In genomic region chr1:135765645-135766591, GRCm38 (mm10) we compare ENCODE assay signal across 8 mouse cellular contexts. TPM values are rescaled to one million over a fixed set of nuclear protein-coding genes. Genes with fewer than 3 reads are reported as not detected.
DNase-seq lines count a peak whose midpoint lies in the region; ATAC-seq and TF ChIP-seq lines count a peak whose summit lies in the region.

Gene Phlda3 (plus strand): TSS chr1:135766119.

- H3K4me1 ChIP-seq in hindbrain, embryonic 16.5 days (ENCODE audit: control insufficient read depth, insufficient read depth, low read depth, low read length) = peaks cover 22% of the 10 kb centered on the region
- peaks cover 88% of the 10 kb centered on the region for H3K4me1 ChIP-seq in megakaryocyte, embryonic 14.5 days

- intact Hi-C loops in left cerebral cortex, postnatal 10 days (cut with DNase I) = no loop called here

- no peaks in the 10 kb centered on the region for H3K9me3 ChIP-seq in hindbrain, embryonic 16.5 days (ENCODE audit: control insufficient read depth, low read length)
- H3K9me3 ChIP-seq in megakaryocyte, embryonic 14.5 days = no peaks in the 10 kb centered on the region

- no peak for TF ChIP-seq CTCF in Patski (IDR thresholded peaks at IDR 0.05)

- H3K27me3 ChIP-seq in Patski = no peaks in the 10 kb centered on the region
- H3K27me3 ChIP-seq in hindbrain, embryonic 16.5 days (replicated peaks; ENCODE audit: control insufficient read depth, insufficient read depth, low read length) = no peaks in the 10 kb centered on the region
- H3K27me3 ChIP-seq in megakaryocyte, embryonic 14.5 days (replicated peaks) = peaks cover 18% of the 10 kb centered on the region

- ATAC-seq in Patski = peak; percentile 66
- peak; percentile 90 for ATAC-seq in hindbrain, embryonic 16.5 days
- ATAC-seq in erythroid progenitor cell, adult 5-6 weeks (replicated peaks; ENCODE audit: low FRiP score, poor library complexity, severe bottlenecking) = no peak

- in situ Hi-C loops in Patski (cut with MboI; ENCODE audit: low pct_unique_long_range_greater_than_20kb) = no loop called here

- H3K4me2 ChIP-seq in hindbrain, embryonic 16.5 days (ENCODE audit: low read length) = peak within 1 kb of the TSS; percentile 97

- peak within 1 kb of the TSS; percentile 58 for H3K4me3 ChIP-seq in hindbrain, embryonic 16.5 days (ENCODE audit: low read length)
- H3K4me3 ChIP-seq in megakaryocyte, embryonic 14.5 days (replicated peaks) = peak within 1 kb of the TSS; percentile 97

- H3K9ac ChIP-seq in hindbrain, embryonic 16.5 days (ENCODE audit: low read depth, low read length) = peak within 1 kb of the TSS; percentile 77

- CTCF ChIA-PET in Patski (lab: Charles Lee) = interaction anchor here (2.3 to 19.3 kb wide), 2 partner anchors 11 to 15 kb away, joined by 10 to 218 read pairs; no protein-coding TSS in a partner anchor

- WGBS in hindbrain, embryonic 16.5 days = under 1% methylated on average over 71 of the region's 90 CpGs

- no peak for DNase-seq in Patski (ENCODE audit: low read depth, low spot score)
- peak; percentile 47 to 52 for DNase-seq in cerebellum, postnatal 14 days
- DNase-seq in gastrocnemius, adult 8-10 months (ENCODE audit: low spot score in 2 of 2) = peak; percentile 81 to 88
- DNase-seq in left cerebral cortex, postnatal 10 days (ENCODE audit: extremely low spot score in 1 of 2, low spot score in 2 of 2) = peak in 1 of 2 experiments; percentile 82
- DNase-seq in right cerebral cortex, postnatal 4 days = peak; percentile 68

- POLR2A ChIA-PET in Patski (lab: Charles Lee) = interaction anchor here (0.6 to 1.6 kb wide), 4 partner anchors 14 to 129 kb away, joined by 3 to 6 read pairs (median 5); partner anchors contain the start of gene Tnni1

- no peaks in the 10 kb centered on the region for H3K36me3 ChIP-seq in hindbrain, embryonic 16.5 days (ENCODE audit: control insufficient read depth, insufficient read depth, low read length)
- H3K36me3 ChIP-seq in megakaryocyte, embryonic 14.5 days (replicated peaks; ENCODE audit: low read length) = peaks cover 39% of the 10 kb centered on the region

- peak within 1 kb of the TSS; percentile 48 for H3K27ac ChIP-seq in hindbrain, embryonic 16.5 days (ENCODE audit: low read depth, low read length)

RNA-seq across cellular contexts. Expression of gene Phlda3, which starts in this region (rescaled TPM):
- polyA plus RNA-seq in Patski (2021) = 104 TPM
- total RNA-seq in gastrocnemius, adult 8-10 months (2022) = 100 to 1,000 TPM; 131 to 182 (median 168) TPM
- polyA plus RNA-seq in hindbrain, embryonic 16.5 days (2015; fragmentation: Nextera tagmentation; extraction: Ambion mirVana) = 43.1 and 49.5 TPM in 2 replicates
- 10 to 100 TPM; 11.5 to 11.6 TPM for total RNA-seq in left cerebral cortex, postnatal 10 days (2021)
- 104 and 232 TPM in 2 replicates for polyA plus RNA-seq in megakaryocyte, embryonic 14.5 days (2012; ENCODE audit: insufficient read depth, low replicate concordance)
- total RNA-seq in erythroid progenitor cell, adult 5-6 weeks (2015; ENCODE audit: low replicate concordance) = not detected in 2 replicates
- total RNA-seq in erythroid progenitor cell, adult 5-6 weeks (2017; ENCODE audit: low replicate concordance) = not detected in 2 replicates

Comparison
In these comparisons a context has a peak if more than half of its experiments do, and no peak if none do; other contexts are left out.
1. RNA of gene Phlda3 (total RNA-seq): 131 to 182 TPM in gastrocnemius, adult 8-10 months and 11.5 to 11.6 TPM in left cerebral cortex, postnatal 10 days; not detected in erythroid progenitor cell, adult 5-6 weeks; every median in the first group is over 10 times any median in the second.
2. RNA of gene Phlda3 (total RNA-seq): 131 to 182 TPM in gastrocnemius, adult 8-10 months; 11.5 to 11.6 TPM in left cerebral cortex, postnatal 10 days; every median in the first group is over 10 times any median in the second.